In genomic region chr4:43453413-43453812, GRCm38 (mm10) we compare ENCODE assay signal across 9 mouse cellular contexts. TPM values are rescaled to one million over a fixed set of nuclear protein-coding genes. Genes with fewer than 3 reads are reported as not detected.
DNase-seq lines count a peak whose midpoint lies in the region; ATAC-seq lines count a peak whose summit lies in the region.
"Had no signal": no experiment of that assay in that cellular context is flagged by ENCODE, and none has a peak within 500 bp of the region (broad histone marks: within the 10 kb centered on the region; RNA-seq: fewer than 3 reads in every experiment).

No protein-coding gene starts in this region.

- H3K4me3 ChIP-seq in heart, embryonic 13.5 days: peak overlapping the region; percentile 42
- H3K4me3 ChIP-seq in intestine, embryonic 15.5 days (replicated peaks): peak overlapping the region; percentile 13
- H3K4me3 ChIP-seq in neural tube, embryonic 12.5 days: 0 out of 2 replicates have a peak overlapping the region, but pooled peaks have one; percentile 12

- DNase-seq in heart, adult 18-20 months: no peak
- DNase-seq in embryo, embryonic 10 days (ENCODE audit: low spot score): peak; percentile 28
- no peak for DNase-seq in right cerebral cortex, postnatal 10 days (ENCODE audit: low spot score in 2 of 2)
- DNase-seq in left cerebral cortex, adult 18-20 months (ENCODE audit: low spot score in 2 of 2): no peak
- no peak for DNase-seq in yolk sac, embryonic 10.5 days (ENCODE audit: low spot score)

- no peak for ATAC-seq in heart, embryonic 13.5 days (ENCODE audit: extremely low read depth, insufficient number of reproducible peaks, low FRiP score, low TSS enrichment)
- ATAC-seq in intestine, embryonic 15.5 days: no peak
- peak; percentile 56; the same call in 1 of the 2 replicates for ATAC-seq in neural tube, embryonic 12.5 days (ENCODE audit: low FRiP score, low read depth)

- 1% methylated on average over 18 of the region's 18 CpGs for WGBS in heart, embryonic 13.5 days
- WGBS in intestine, embryonic 15.5 days: 4% methylated on average over 18 of the region's 18 CpGs
- 2% methylated on average over 18 of the region's 18 CpGs for WGBS in neural tube, embryonic 12.5 days

- peak overlapping the region; percentile 70 for H3K9ac ChIP-seq in heart, embryonic 13.5 days
- H3K9ac ChIP-seq in intestine, embryonic 15.5 days: peak overlapping the region; percentile 29; the same call in 1 of the 2 replicates
- H3K9ac ChIP-seq in neural tube, embryonic 12.5 days: peak overlapping the region; percentile 22; the same call in 1 of the 2 replicates

- H3K9me3 ChIP-seq in heart, embryonic 13.5 days: no peaks in the 10 kb centered on the region
- H3K9me3 ChIP-seq in intestine, embryonic 15.5 days: no peaks in the 10 kb centered on the region
- H3K9me3 ChIP-seq in neural tube, embryonic 12.5 days: no peaks in the 10 kb centered on the region

- H3K4me1 ChIP-seq in heart, embryonic 13.5 days: peaks cover 37% of the 10 kb centered on the region
- peaks cover 18% of the 10 kb centered on the region for H3K4me1 ChIP-seq in intestine, embryonic 15.5 days (replicated peaks)
- H3K4me1 ChIP-seq in neural tube, embryonic 12.5 days: peaks cover 24% of the 10 kb centered on the region

- peaks cover 62% of the 10 kb centered on the region for H3K27me3 ChIP-seq in heart, embryonic 13.5 days (replicated peaks)
- peaks cover 17% of the 10 kb centered on the region for H3K27me3 ChIP-seq in intestine, embryonic 15.5 days (replicated peaks)
- H3K27me3 ChIP-seq in neural tube, embryonic 12.5 days (replicated peaks): peaks cover 29% of the 10 kb centered on the region; the same call in 1 of the 2 replicates

- H3K36me3 ChIP-seq in heart, embryonic 13.5 days: peaks cover 4% of the 10 kb centered on the region
- H3K36me3 ChIP-seq in intestine, embryonic 15.5 days: no peaks in the 10 kb centered on the region
- H3K36me3 ChIP-seq in neural tube, embryonic 12.5 days: peaks cover 2% of the 10 kb centered on the region; the same call in 1 of the 2 replicates

- H3K27ac ChIP-seq in heart, embryonic 13.5 days (replicated peaks): no peak overlapping the region
- no peak overlapping the region for H3K27ac ChIP-seq in intestine, embryonic 15.5 days
- H3K27ac ChIP-seq in neural tube, embryonic 12.5 days: no peak overlapping the region

- H3K4me2 ChIP-seq in heart, embryonic 13.5 days: peak overlapping the region; percentile 69
- peak overlapping the region; percentile 51 for H3K4me2 ChIP-seq in intestine, embryonic 15.5 days (replicated peaks)
- peak overlapping the region; percentile 55 for H3K4me2 ChIP-seq in neural tube, embryonic 12.5 days (replicated peaks)

RNA-seq across cellular contexts. Expression of gene Cd72, which starts 1.0 kb away (rescaled TPM):
- 1.9 and 2.6 TPM in 2 replicates for polyA plus RNA-seq in heart, embryonic 13.5 days (2015; fragmentation: Nextera tagmentation; extraction: Ambion mirVana)
- total RNA-seq in heart, adult 18-20 months (2021): 1 to 10 TPM in 1 of 2 experiments, under 1 TPM in 1; 0.82 to 4.7 TPM
- 2.7 and 2.9 TPM in 2 replicates for polyA plus RNA-seq in intestine, embryonic 15.5 days (2015; fragmentation: Nextera tagmentation; extraction: Ambion mirVana)
- 2.7 and 2.9 TPM in 2 replicates for polyA plus RNA-seq in neural tube, embryonic 12.5 days (2016; fragmentation: Nextera tagmentation; extraction: Ambion mirVana)
- 1 to 10 TPM in 1 of 2 experiments, under 1 TPM in 1; 0.84 to 1.3 TPM for total RNA-seq in left cerebral cortex, adult 18-20 months (2021)

RNA-seq across cellular contexts. Expression of gene Tesk1, which starts 11.7 kb away (rescaled TPM):
- 3.8 and 4.0 TPM in 2 replicates for polyA plus RNA-seq in heart, embryonic 13.5 days (2015; fragmentation: Nextera tagmentation; extraction: Ambion mirVana)
- 10 to 100 TPM; 30.8 to 32.7 TPM for total RNA-seq in heart, adult 18-20 months (2021)
- 6.8 and 7.9 TPM in 2 replicates for polyA plus RNA-seq in intestine, embryonic 15.5 days (2015; fragmentation: Nextera tagmentation; extraction: Ambion mirVana)
- 14.9 and 15.4 TPM in 2 replicates for polyA plus RNA-seq in neural tube, embryonic 12.5 days (2016; fragmentation: Nextera tagmentation; extraction: Ambion mirVana)
- total RNA-seq in left cerebral cortex, adult 18-20 months (2021): 10 to 100 TPM; 90.6 to 96.5 TPM

RNA-seq across cellular contexts. Expression of gene Fam166b, which starts 24.5 kb away (rescaled TPM):
- polyA plus RNA-seq in heart, embryonic 13.5 days (2015; fragmentation: Nextera tagmentation; extraction: Ambion mirVana): 0.11 TPM in 1 of 2 replicates, not detected in the other
- under 1 TPM in 1 of 2 experiments, not detected in 1; 0.26 TPM for total RNA-seq in heart, adult 18-20 months (2021)
- polyA plus RNA-seq in intestine, embryonic 15.5 days (2015; fragmentation: Nextera tagmentation; extraction: Ambion mirVana): 0.28 TPM in 1 of 2 replicates, not detected in the other
- polyA plus RNA-seq in neural tube, embryonic 12.5 days (2016; fragmentation: Nextera tagmentation; extraction: Ambion mirVana): 0.34 TPM in 1 of 2 replicates, not detected in the other
- total RNA-seq in left cerebral cortex, adult 18-20 months (2021): 1 to 10 TPM in 1 of 2 experiments, under 1 TPM in 1; 0.82 to 1.2 TPM

RNA-seq across cellular contexts. Expression of gene Sit1, which starts 30.1 kb away (rescaled TPM):
- polyA plus RNA-seq in heart, embryonic 13.5 days (2015; fragmentation: Nextera tagmentation; extraction: Ambion mirVana): not detected in 2 replicates
- 1 to 10 TPM in 1 of 2 experiments, not detected in 1; 1.1 TPM for total RNA-seq in heart, adult 18-20 months (2021)
- not detected in 2 replicates for polyA plus RNA-seq in intestine, embryonic 15.5 days (2015; fragmentation: Nextera tagmentation; extraction: Ambion mirVana)
- 0.17 TPM in 1 of 2 replicates, not detected in the other for polyA plus RNA-seq in neural tube, embryonic 12.5 days (2016; fragmentation: Nextera tagmentation; extraction: Ambion mirVana)
- total RNA-seq in left cerebral cortex, adult 18-20 months (2021): not detected
- polyA plus RNA-seq: testis, adult 2 months had no signal

RNA-seq across cellular contexts. Expression of gene Ccdc107, which starts 39.3 kb away (rescaled TPM):
- 70.9 and 77.6 TPM in 2 replicates for polyA plus RNA-seq in heart, embryonic 13.5 days (2015; fragmentation: Nextera tagmentation; extraction: Ambion mirVana)
- 10 to 100 TPM; 29.2 to 31.7 TPM for total RNA-seq in heart, adult 18-20 months (2021)
- polyA plus RNA-seq in intestine, embryonic 15.5 days (2015; fragmentation: Nextera tagmentation; extraction: Ambion mirVana): 98.8 and 102 TPM in 2 replicates
- 54.0 and 54.6 TPM in 2 replicates for polyA plus RNA-seq in neural tube, embryonic 12.5 days (2016; fragmentation: Nextera tagmentation; extraction: Ambion mirVana)
- total RNA-seq in left cerebral cortex, adult 18-20 months (2021): 10 to 100 TPM; 29.9 to 30.0 TPM
